Mouse (Mus musculus): ENCODE data around the gene Slc9b1.

Slc9b1 gene

DNA sequence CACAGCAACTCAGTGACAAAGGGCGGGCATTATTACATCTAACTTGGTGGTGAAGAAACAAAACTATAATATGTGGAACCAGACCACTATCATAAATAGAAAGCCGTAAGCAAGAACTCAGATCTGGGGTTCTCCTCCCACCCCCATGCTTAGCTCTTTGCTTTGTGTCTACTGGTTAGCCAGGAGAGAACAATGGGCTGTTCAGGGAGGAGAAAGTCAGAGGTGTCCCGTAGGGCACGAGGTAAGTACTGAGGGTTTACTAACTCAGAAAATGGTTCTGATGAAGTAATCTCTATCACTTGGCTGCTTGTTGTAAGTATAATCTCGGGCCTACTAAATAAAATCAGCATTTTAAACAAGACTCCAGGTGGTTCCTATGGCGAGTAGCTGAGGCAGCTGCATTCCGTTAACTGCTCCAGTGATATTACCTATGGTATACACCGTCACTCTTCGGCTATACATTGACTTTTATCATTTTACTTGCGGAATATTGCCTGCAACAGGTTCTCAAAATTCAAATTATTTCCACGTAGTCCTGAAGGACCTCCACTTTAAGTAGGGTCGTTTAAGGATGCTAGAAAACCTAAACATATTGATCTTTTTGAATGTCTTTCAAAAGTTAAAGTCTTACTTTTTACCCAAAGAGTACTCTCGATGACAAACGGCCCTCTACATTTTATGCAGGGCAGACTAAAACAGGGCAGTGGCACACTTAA lies 89.2 kb downstream of the Slc9b1 start:
- in situ Hi-C loops (cut with MboI; ENCODE audit: unreplicated experiment in 2 of 2): loop anchor here in 1 of 2 experiments (25.0 kb wide), 1 partner anchor 1250 kb away; no protein-coding TSS in a partner anchor

DNA sequence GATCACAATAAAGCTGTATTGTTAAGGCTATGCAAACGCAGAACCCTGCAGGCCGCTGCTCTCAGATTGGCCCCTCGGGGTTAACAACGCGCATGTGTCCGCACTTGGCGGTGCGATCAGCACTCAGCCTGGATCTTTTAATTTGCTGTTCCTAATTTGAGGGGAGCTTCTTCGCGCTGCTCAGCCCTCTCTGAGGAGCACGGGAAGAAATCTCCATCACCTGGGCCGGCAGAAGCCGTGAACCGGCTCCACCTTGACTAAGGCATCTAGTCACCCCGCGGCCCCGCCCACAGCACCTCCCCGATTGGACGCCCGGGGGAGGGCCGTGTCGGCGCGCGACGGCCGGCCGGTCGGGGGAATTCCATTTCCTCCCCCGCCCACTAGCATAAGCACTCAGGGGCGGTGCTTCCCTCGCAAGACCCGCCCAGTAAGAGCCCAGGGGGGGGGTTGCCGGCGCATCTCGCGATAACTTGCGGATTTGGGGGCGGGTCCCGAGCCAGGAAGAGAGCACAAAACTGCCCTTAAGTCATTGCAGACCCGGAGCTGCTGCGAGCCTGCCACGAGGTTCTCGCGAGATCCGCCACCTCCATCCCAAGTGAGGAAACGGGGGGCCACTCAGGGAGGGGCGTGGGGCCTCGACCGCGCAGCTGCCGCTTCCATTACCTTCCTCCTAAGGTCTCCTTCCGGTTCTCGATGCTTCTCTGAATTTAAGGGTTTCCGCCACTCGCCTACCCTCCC lies 90.1 kb downstream of the Slc9b1 start, which contains the start of gene Ube2d3:
Gene Ube2d3 (plus strand): TSS at position 392 of the 738 bp plus-strand sequence.
- in situ Hi-C loops (cut with MboI; ENCODE audit: unreplicated experiment in 2 of 2): loop anchor here in 1 of 2 experiments (25.0 kb wide), 1 partner anchor 1249 kb away; no protein-coding TSS in a partner anchor

GRCm38 (mm10) chr3:135438531-135438912 lies 90.7 kb downstream of the Slc9b1 start:
- in situ Hi-C loops (cut with MboI; ENCODE audit: unreplicated experiment in 2 of 2): loop anchor here in 1 of 2 experiments (25.0 kb wide), 1 partner anchor 1249 kb away; no protein-coding TSS in a partner anchor

GRCm38 (mm10) chr3:135438913-135439531 lies 91.2 kb downstream of the Slc9b1 start:
- in situ Hi-C loops (cut with MboI; ENCODE audit: unreplicated experiment in 2 of 2): loop anchor here in 1 of 2 experiments (25.0 kb wide), 1 partner anchor 1248 kb away; no protein-coding TSS in a partner anchor

GRCm38 (mm10) chr3:135439651-135440050 lies 91.8 kb downstream of the Slc9b1 start:
- in situ Hi-C loops (cut with MboI; ENCODE audit: unreplicated experiment in 2 of 2): loop anchor here in 1 of 2 experiments (25.0 kb wide), 1 partner anchor 1248 kb away; no protein-coding TSS in a partner anchor

- in situ Hi-C loops (cut with MboI; ENCODE audit: unreplicated experiment in 2 of 2): loop anchor here in 1 of 2 experiments (25.0 kb wide), 1 partner anchor 1247 kb away; no protein-coding TSS in a partner anchor
Measured at GRCm38 (mm10) chr3:135440221-135440620, 92.4 kb downstream of the Slc9b1 start.

GRCm38 (mm10) chr3:135440621-135441020 lies 92.8 kb downstream of the Slc9b1 start:
- in situ Hi-C loops (cut with MboI; ENCODE audit: unreplicated experiment in 2 of 2): loop anchor here in 1 of 2 experiments (25.0 kb wide), 1 partner anchor 1247 kb away; no protein-coding TSS in a partner anchor

- in situ Hi-C loops (cut with MboI; ENCODE audit: unreplicated experiment in 2 of 2): loop anchor here in 1 of 2 experiments (25.0 kb wide), 1 partner anchor 1242 kb away; no protein-coding TSS in a partner anchor
Measured at GRCm38 (mm10) chr3:135444930-135445329, 97.1 kb downstream of the Slc9b1 start.

Data from v-Abl transformed pro-B cells (cell line).